Mouse (Mus musculus) ovary, postnatal 36 days (tissue): ENCODE measurements around the gene Fbxo5.

Experiments
- DNase-seq: peaks from one replicate; pipeline ENCODE4 v3.0.0; 2022; ENCODE audit warnings: low spot score, mixed read lengths

Fbxo5 gene

GRCm38 (mm10) chr10:5805243-5805730, at the start of gene Fbxo5:
Gene Fbxo5, minus strand, starts transcription at chr10:5805600.
- DNase-seq = peak; percentile 98

- DNase-seq = no peak
Measured at GRCm38 (mm10) chr10:5853290-5853868, 48.0 kb upstream of the Fbxo5 start.

GRCm38 (mm10) chr10:5846939-5847338, 41.5 kb upstream of the Fbxo5 start:
- DNase-seq = no peak

- peak; percentile 5 for DNase-seq
Measured at GRCm38 (mm10) chr10:5841369-5841768, 36.0 kb upstream of the Fbxo5 start.

- no peak for DNase-seq
Measured at GRCm38 (mm10) chr10:5826336-5827025, 21.1 kb upstream of the Fbxo5 start.

GRCm38 (mm10) chr10:5824779-5825178, 19.4 kb upstream of the Fbxo5 start:
- no peak for DNase-seq

GRCm38 (mm10) chr10:5823740-5824491, 18.5 kb upstream of the Fbxo5 start, which contains the start of gene Mtrf1l:
Gene Mtrf1l, minus strand, starts transcription at chr10:5823910.
- DNase-seq = peak; percentile 98

- no peak for DNase-seq
Measured at GRCm38 (mm10) chr10:5823291-5823739, 17.9 kb upstream of the Fbxo5 start.

GRCm38 (mm10) chr10:5818772-5819171, 13.4 kb upstream of the Fbxo5 start:
- no peak for DNase-seq

GRCm38 (mm10) chr10:5815968-5816367, 10.6 kb upstream of the Fbxo5 start:
- DNase-seq = no peak

- DNase-seq = no peak
Measured at GRCm38 (mm10) chr10:5813724-5814123, 8.3 kb upstream of the Fbxo5 start.

- DNase-seq = no peak
Measured at GRCm38 (mm10) chr10:5807683-5808082, 2.3 kb upstream of the Fbxo5 start.

GRCm38 (mm10) chr10:5806996-5807395, 1.6 kb upstream of the Fbxo5 start:
- no peak for DNase-seq

- DNase-seq = no peak
Measured at GRCm38 (mm10) chr10:5806416-5806815, 1.0 kb upstream of the Fbxo5 start.

GRCm38 (mm10) chr10:5805731-5806307, 419 bp upstream of the Fbxo5 start:
- DNase-seq = peak; percentile 97

- no peak for DNase-seq
Measured at GRCm38 (mm10) chr10:5804691-5805156, 676 bp downstream of the Fbxo5 start.

GRCm38 (mm10) chr10:5803739-5804138, 1.7 kb downstream of the Fbxo5 start:
- no peak for DNase-seq

- no peak for DNase-seq
Measured at GRCm38 (mm10) chr10:5802866-5803265, 2.5 kb downstream of the Fbxo5 start.

- no peak for DNase-seq
Measured at GRCm38 (mm10) chr10:5800490-5800889, 4.9 kb downstream of the Fbxo5 start.

GRCm38 (mm10) chr10:5798069-5798468, 7.3 kb downstream of the Fbxo5 start:
- no peak for DNase-seq

GRCm38 (mm10) chr10:5790657-5791056, 14.7 kb downstream of the Fbxo5 start:
- peak; percentile 29 for DNase-seq

GRCm38 (mm10) chr10:5786923-5787322, 18.5 kb downstream of the Fbxo5 start:
- DNase-seq = no peak
